Mouse (Mus musculus): ENCODE data around the gene Stk11.
A peak's percentile ranks its signal among the peaks of the same experiment; 100 is the strongest.

Stk11 gene

GRCm38 (mm10) chr10:80143664-80144063 lies 28.1 kb downstream of the Stk11 start:
- peak; percentile 33 to 52 for DNase-seq (ENCODE audit: inconsistent age in 2 of 2, low spot score in 1 of 2)

- DNase-seq (ENCODE audit: inconsistent age in 2 of 2, low spot score in 1 of 2), result peak in 1 of 2 experiments; percentile 34
Measured at GRCm38 (mm10) chr10:80144159-80144558, 28.6 kb downstream of the Stk11 start.

- peak; percentile 79 to 91 for DNase-seq (ENCODE audit: inconsistent age in 2 of 2, low spot score in 1 of 2)
Measured at GRCm38 (mm10) chr10:80144864-80145838, 29.5 kb downstream of the Stk11 start.

DNA sequence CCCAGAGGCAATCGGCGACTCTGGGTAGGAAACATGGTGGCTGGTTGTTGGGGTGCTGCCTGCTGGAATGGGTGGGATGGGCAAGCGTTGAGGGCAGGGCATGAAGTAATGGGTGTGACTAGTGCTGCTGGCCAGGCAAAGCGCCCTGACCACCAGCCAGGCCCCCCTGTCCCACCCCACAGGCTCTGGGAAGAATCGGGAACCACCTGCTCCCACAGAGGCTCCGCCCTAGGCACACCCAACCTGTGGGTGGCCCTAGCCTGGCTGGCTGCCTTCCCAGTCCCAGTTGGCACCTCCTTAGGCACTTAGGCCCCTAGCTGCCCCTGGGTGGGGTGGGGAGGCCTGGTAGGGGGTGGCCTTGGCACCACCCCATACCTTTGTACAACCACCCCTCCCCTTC lies 30.3 kb downstream of the Stk11 start:
- DNase-seq (ENCODE audit: inconsistent age in 2 of 2, low spot score in 1 of 2), result peak; percentile 65 to 70

DNA sequence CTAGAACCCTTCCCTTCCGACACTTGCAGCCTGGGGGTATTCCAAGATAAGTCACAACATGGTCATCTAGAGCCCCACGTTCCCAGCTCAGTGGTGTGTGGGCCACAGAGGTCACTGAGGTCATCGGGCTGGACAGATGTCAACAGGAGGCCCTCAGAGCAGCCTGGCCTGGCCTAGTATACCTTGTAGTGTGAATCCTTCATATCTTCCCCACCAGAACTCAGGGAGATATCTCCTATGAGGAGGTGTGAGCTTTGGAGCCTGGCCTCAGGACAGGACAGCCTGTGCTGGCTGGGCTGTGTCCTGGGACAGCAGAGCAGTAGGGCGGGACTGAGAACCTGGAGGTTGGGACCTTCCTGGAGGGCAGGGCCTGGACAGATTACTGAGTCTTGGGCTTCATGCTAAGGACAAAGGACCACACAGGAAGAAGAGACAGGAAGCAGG lies 31.0 kb downstream of the Stk11 start:
- DNase-seq (ENCODE audit: inconsistent age in 2 of 2, low spot score in 1 of 2), result peak; percentile 54 to 78

DNA sequence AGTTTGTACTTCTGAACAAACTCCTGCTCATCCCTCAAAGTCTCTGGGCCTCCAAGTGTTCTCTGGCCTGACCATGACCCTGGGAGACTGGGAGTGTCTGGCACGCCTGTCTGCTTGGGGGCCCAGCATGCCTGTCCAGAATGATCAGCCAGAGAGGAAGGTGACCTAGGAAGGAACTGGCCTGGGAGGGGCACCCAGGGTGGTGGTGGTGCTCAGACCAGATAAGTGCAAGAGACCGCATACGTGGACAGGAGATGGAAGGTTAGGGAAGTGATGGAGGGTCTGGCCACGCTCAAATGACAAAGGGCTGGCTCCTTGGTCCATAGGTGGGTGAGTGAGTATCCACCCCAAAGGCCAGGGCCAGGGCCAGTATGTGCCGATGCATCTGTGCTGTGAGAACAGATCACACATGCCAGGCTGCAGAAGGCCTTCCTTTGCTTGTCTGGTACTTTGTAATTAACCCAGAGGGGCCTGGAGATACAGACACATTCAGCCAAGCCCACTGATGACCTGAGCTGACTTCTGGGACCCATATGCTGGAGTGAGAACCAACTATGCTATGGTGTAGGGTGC lies 31.6 kb downstream of the Stk11 start:
- DNase-seq (ENCODE audit: inconsistent age in 2 of 2, low spot score in 1 of 2), result peak in 1 of 2 experiments; percentile 63

DNA sequence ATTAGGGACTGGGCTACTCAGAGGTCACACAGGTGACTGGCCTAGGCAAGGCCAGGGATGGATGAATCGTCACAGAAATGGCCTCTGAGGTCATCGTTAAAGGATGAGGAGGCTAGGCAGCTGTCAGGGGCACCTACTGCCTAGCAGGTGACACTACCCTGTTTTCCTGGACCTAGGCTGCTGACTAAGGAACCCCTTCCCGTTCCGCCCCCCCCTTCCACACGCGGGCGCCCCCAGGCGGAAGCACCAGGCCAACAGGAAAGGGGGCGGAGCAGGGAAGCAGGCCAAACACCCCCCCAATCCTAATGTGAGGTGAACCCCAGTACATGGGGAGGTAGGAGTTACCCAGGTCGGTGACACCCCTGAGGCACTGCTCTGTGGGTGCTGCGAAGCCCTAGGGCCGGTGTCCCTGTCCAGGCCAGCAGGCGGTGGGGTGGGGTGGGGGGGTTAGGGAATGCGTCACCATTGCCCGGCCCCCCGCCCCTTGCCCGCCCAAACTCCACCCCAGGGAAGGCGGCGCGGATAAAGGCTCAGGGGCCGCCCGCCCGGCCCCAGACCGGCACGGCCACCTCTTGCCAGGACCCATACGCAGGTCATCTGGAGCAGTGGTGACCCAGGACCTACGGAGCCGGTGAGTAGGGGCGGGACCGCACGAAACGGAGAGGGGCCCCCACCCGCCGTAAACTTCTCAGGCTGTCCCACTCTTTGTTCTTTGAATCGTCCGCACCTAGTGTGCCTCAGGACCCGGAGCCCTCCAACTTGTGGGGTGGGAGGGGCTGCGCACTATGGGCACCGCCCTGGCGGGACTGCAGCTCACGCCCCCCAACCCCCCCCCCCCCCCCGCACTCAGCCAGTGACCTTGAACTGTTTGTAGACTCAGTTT lies 32.4 kb downstream of the Stk11 start, which contains the start of gene Midn:
Midn (plus strand) TSS at position 554 of the 883 bp plus-strand sequence.
- DNase-seq (ENCODE audit: inconsistent age in 2 of 2, low spot score in 1 of 2), result peak; percentile 93 to 97

DNA sequence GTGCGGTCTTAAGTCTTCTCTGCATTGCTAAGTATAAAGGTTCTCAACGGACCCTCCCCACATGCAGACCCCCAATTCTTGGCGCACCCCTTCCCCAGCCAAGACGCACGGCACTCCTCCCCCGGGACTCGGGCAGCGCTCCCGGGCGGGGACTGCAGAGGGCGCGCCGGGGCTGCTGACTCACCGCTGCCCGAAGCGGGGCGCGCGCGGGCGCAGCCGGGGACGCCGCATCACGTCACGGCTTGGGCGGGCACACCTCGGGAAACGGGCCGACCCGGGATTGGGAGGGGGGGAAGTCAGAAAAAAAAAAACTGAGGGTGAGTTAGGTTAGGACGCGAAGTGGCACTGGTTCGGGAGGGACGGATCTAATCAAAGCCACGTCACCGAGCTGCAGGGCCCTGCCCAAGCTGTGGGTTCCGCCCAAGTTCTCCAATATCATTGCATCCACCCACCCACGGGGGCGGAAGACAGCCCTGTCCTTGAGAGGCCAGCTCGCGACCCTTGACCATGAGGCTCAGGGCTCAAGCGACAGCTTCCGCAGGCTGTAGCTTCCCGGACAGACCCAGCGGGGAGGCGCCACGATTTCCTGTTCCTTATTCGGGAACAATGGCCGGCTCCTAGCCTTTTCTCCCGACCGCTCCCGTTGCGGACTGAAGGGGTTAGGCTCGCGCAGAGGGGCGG lies 33.1 kb downstream of the Stk11 start:
- DNase-seq (ENCODE audit: inconsistent age in 2 of 2, low spot score in 1 of 2), result peak; percentile 97 to 99

DNA sequence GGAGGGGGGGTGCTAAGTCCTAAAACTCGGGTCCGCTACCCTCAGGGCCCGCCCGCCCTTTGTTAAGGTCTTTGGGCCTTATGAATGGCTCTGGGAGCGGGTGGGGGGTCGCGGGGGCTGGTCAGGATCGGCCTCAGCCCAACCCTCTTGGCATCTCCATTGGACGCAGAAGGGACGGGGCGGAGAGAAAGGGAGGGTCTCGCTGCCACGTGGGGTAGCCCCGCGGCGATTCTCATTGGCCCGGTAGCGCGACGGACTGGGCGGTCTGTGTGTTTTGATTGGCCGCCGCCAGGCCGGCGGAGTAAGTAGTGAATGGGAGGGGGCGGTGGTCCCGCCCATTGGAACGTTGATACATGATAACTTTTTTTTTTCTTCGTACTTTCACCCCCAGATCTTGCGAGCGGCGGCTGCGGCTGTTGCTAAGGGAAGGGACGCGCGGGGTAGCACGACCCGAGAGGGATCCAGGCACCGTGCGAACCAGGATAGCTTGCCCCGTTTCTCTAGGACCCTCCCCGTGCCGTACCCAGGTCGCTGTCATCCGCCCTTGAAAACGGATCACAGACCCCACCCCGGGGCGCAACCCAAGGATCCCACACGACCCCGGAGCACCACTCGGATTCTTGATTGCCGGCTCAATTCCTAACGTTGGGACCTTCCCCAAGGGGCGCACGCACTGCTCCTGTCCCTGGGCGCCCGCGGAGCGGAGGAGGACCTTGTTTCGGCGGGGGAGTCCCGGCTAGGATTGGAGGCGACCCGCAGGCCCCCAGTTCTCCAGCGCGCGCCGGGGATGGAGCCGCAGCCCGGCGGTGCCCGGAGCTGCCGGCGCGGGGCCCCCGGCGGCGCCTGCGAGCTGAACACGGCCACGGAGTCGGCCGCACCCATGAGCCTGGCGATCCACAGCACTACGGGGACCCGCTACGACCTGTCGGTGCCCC lies 34.0 kb downstream of the Stk11 start:
- DNase-seq (ENCODE audit: inconsistent age in 2 of 2, low spot score in 1 of 2), result peak; percentile 99

- peak; percentile 77 to 89 for DNase-seq (ENCODE audit: inconsistent age in 2 of 2, low spot score in 1 of 2)
Measured at GRCm38 (mm10) chr10:80150226-80151210, 34.9 kb downstream of the Stk11 start.

DNA sequence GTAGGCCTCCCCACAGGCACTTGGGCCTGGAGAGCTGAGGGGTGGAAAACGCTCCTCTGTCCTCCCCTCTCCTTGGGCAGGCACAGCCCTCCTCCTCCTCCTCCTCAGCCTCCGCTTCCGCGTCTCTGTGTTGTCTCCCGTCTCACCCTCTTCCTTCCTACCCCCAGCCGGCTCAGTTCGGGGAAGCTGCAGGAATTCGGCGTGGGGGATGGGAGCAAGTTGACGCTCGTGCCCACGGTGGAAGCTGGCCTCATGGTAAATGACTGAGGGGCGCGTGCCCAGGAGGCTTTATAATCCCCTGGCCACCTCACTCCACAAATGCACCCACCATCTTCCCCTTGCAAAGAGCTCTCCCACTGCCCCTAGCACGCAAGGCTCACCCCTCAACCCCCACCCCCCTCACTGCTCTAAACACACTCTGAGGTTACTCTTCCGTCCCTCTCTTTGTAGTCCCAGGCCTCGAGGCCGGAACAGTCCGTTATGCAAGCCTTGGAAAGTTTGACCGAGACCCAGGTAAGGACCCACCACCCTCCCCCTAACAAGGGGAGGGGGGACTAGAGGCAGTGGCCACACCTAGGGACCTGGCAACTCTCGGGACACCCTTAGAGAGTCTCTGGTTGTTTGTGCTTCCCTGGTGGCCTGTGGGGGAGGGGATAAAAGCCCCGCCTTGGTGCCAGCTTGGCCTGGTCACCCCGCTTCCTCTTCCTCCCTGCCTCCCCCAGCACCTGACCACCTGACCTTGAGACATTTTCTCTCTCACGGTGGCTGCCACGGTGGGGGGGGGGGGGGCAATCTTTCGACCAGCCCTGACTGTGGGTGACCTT lies 35.8 kb downstream of the Stk11 start:
- DNase-seq (ENCODE audit: inconsistent age in 2 of 2, low spot score in 1 of 2), result peak; percentile 83 to 91

GRCm38 (mm10) chr10:80152071-80152872 lies 36.7 kb downstream of the Stk11 start:
- DNase-seq (ENCODE audit: inconsistent age in 2 of 2, low spot score in 1 of 2), result peak; percentile 70 to 88

- DNase-seq (ENCODE audit: inconsistent age in 2 of 2, low spot score in 1 of 2), result peak; percentile 89 to 95
Measured at GRCm38 (mm10) chr10:80152873-80153260, 37.3 kb downstream of the Stk11 start.

DNA sequence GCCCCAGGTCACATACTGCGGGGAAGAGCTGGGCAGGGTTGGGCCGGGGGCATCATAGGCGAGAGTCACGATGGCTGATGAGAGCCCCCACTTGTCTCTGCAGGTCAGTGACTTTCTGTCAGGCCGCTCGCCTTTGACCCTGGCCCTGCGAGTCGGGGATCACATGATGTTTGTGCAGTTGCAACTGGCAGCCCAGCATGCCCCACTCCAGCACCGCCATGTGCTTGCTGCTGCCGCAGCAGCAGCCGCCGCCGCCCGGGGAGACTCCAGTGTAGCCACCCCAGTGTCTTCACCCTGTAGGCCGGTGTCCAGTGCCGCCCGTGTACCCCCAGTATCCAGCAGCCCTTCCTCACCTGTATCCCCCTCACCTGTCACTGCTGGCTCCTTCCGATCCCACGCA lies 38.1 kb downstream of the Stk11 start:
- DNase-seq (ENCODE audit: inconsistent age in 2 of 2, low spot score in 1 of 2), result peak in 1 of 2 experiments; percentile 45

- DNase-seq (ENCODE audit: inconsistent age in 2 of 2, low spot score in 1 of 2), result no peak
Measured at GRCm38 (mm10) chr10:80154384-80154783, 38.8 kb downstream of the Stk11 start.

DNA sequence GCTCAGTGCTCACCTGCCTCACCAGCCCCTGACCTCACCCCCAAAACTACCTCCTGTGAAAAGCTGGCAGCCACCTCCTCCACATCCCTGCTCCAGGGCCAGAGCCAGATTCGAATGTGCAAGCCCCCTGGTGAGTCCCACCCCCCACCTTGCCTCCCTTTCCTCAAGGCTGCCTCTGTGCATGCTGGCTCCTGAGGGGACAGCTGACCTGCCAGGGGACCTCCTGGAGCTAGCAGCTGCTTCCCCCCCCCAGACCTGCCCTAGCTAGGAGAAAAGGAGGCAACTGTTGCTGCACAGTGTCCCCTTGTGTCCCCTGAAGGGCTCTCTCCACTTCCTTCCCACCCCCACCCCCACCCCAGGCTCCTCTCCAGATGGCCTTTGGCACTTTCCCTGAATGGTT lies 39.7 kb downstream of the Stk11 start:
- no peak for DNase-seq (ENCODE audit: inconsistent age in 2 of 2, low spot score in 1 of 2)
